Mouse (Mus musculus): ENCODE data around the gene Fam83g. TPM values are rescaled to one million over a fixed set of nuclear protein-coding genes. Genes with fewer than 3 reads are reported as not detected.

The Fam83g gene
- polyA plus RNA-seq, 1 experiment from 2014 or later, result 0.31 TPM

DNA sequence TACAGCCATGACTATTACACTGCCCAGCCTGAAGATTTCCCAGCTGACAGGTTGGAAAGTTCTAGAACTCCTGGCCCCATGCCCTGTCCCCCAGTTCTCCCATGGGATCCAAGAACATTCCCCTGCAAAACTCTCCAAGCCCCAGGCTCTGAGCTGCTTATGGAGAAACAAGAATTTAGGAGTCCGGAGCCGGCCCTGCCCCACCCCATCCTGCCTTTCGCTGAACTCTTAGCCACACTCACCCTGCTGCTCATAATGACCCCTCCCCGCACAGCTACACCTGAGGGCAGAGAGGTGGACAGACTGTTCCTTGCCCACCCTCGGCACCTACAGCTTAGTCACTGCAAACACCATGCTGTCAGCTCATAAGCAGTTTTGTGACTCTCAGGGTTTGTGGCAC is 16.1 kb upstream of the Fam83g start:
- ATAC-seq (ENCODE audit: low FRiP score, low read depth), result no peak
- WGBS, result 86% methylated on average over 5 of the region's 5 CpGs

DNA sequence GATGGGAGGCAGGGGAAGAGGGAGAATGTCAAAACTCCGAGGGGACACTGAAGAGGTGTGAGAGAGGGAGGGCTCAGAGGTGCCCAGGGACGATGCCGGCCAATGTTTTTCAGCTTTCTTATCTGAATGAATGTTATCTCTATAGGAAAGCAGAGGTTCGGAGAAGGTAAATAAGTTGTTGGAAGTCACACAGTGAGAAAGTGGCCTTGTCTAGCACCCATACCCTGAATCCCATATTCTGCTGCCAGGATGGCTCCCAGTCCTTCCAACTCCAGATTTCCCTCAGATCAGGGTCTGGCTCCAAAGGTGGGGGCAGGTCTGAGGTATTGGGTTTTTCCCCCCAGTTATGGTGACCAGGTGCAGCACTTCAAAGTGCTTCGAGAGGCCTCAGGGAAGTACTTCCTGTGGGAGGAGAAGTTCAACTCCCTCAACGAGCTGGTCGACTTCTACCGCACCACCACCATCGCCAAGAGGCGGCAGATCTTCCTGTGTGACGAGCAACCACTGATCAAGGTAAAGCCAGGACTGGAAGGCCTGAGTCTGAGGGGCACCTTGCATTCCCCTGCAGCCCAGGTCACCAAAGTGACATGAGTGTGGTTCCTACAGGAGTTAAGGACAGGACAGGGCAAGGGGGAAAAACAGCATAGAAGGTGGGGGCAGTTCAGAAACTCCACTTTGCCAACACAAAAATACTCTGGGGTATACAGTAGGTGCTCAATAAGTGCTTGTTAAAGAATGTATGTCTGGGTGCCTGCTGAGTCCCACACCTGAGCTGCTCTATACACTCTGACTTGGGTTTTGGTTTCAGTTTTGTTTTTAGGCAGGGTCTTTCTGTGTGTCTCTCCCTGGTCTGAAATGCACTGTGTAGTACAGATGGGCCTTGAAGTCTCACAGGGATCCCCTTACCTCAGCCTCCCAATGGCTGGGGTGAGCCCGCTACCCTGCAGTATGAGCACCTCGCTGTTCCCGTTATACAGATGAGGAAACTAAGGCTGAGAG is 14.1 kb upstream of the Fam83g start:
- peaks cover 8% of the 10 kb centered on the region for H3K4me1 ChIP-seq (replicated peaks)
- no peak for ATAC-seq (ENCODE audit: low FRiP score, low read depth)
- WGBS, result 88% methylated on average over 14 of the region's 14 CpGs
- H3K36me3 ChIP-seq, result no peaks in the 10 kb centered on the region
- no peak overlapping the region for H3K9ac ChIP-seq
- H3K4me3 ChIP-seq, result no peak overlapping the region
- H3K4me2 ChIP-seq, result no peak overlapping the region
- 0 out of 2 replicates have a peak, but pooled peaks cover 2% of the 10 kb centered on the region for H3K27me3 ChIP-seq
- H3K27ac ChIP-seq (replicated peaks), result no peak overlapping the region
- H3K9me3 ChIP-seq, result no peaks in the 10 kb centered on the region

More for the DNA sequence above, 16.1 kb upstream of the Fam83g start:
- Histone ChIP-seq H3K27ac (replicated peaks) (no peak overlapping the region), H3K27me3 (no peaks in the 10 kb centered on the region), H3K36me3 (no peaks in the 10 kb centered on the region), H3K4me3 (no peak overlapping the region), H3K4me2 (no peak overlapping the region), H3K4me1 (replicated peaks) (no peaks in the 10 kb centered on the region), H3K9me3 (no peaks in the 10 kb centered on the region), H3K9ac (no peak overlapping the region)

DNA sequence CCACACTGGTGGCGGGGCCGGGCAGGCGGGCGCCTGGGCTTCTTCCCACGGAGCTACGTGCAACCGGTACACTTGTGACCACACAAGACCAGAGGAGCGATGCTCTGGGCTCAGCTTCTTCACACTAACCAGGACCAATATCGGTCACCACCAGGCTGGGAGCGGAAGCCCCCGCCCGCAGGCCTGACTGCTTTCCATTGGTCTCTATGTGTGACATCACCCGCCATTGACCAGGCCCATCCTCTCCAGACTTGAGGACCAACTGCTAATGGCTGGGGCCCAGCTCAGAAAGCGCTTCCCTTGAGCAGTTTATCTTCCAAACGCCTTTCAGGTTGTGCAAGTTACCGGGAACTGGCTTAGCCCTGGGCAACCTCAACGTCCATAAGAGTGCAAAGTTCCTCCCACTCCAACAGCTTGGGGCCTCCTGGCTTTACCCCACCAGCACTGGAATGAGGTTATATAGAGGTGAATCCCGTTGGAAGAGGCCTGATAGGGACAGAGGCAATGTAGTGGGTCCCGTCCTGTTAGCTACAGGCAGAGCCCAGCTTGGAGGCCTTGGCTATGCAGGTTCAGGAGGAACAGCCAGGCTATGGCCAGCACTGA is 12.0 kb upstream of the Fam83g start:
- 0 out of 2 replicates have a peak, but pooled peaks cover 2% of the 10 kb centered on the region for H3K27me3 ChIP-seq
- no peak overlapping the region for H3K27ac ChIP-seq (replicated peaks)
- no peaks in the 10 kb centered on the region for H3K9me3 ChIP-seq
- no peaks in the 10 kb centered on the region for H3K36me3 ChIP-seq
- no peak overlapping the region for H3K4me2 ChIP-seq
- 68% methylated on average over 19 of the region's 19 CpGs for WGBS
- H3K4me1 ChIP-seq (replicated peaks), result peaks cover 15% of the 10 kb centered on the region
- no peak for ATAC-seq (ENCODE audit: low FRiP score, low read depth)
- H3K9ac ChIP-seq, result no peak overlapping the region
- H3K4me3 ChIP-seq, result no peak overlapping the region

- no peak for ATAC-seq (ENCODE audit: low FRiP score, low read depth)
- Histone ChIP-seq H3K36me3 (no peaks in the 10 kb centered on the region), H3K27ac (replicated peaks) (no peak overlapping the region), H3K27me3 (0 out of 2 replicates have a peak, but pooled peaks cover 2% of the 10 kb centered on the region), H3K4me3 (no peak overlapping the region), H3K4me1 (replicated peaks) (peaks cover 15% of the 10 kb centered on the region), H3K4me2 (no peak overlapping the region), H3K9ac (no peak overlapping the region), H3K9me3 (no peaks in the 10 kb centered on the region)
- 34% methylated on average over 8 of the region's 8 CpGs for WGBS
Measured at GRCm38 (mm10) chr11:61673686-61674085, 10.2 kb upstream of the Fam83g start.

- no peak overlapping the region for H3K4me3 ChIP-seq
- H3K36me3 ChIP-seq, result no peaks in the 10 kb centered on the region
- H3K9ac ChIP-seq, result no peak overlapping the region
- H3K4me1 ChIP-seq (replicated peaks), result peaks cover 15% of the 10 kb centered on the region
- WGBS, result 21% methylated on average over 19 of the region's 19 CpGs
- no peak overlapping the region for H3K27ac ChIP-seq (replicated peaks)
- peak; percentile 14; the same call in 1 of the 2 replicates for ATAC-seq (ENCODE audit: low FRiP score, low read depth)
- H3K27me3 ChIP-seq, result 0 out of 2 replicates have a peak, but pooled peaks cover 2% of the 10 kb centered on the region
- H3K9me3 ChIP-seq, result no peaks in the 10 kb centered on the region
- peak overlapping the region; percentile 25; the same call in 1 of the 2 replicates for H3K4me2 ChIP-seq
Measured at GRCm38 (mm10) chr11:61674151-61674838, 9.6 kb upstream of the Fam83g start.

- no peak overlapping the region for H3K9ac ChIP-seq
- H3K4me2 ChIP-seq, result peak overlapping the region; percentile 25; the same call in 1 of the 2 replicates
- H3K4me3 ChIP-seq, result no peak overlapping the region
- WGBS, result 6% methylated on average over 8 of the region's 8 CpGs
- no peak; the same call in 1 of the 2 replicates for ATAC-seq (ENCODE audit: low FRiP score, low read depth)
- no peaks in the 10 kb centered on the region for H3K9me3 ChIP-seq
- peaks cover 15% of the 10 kb centered on the region for H3K4me1 ChIP-seq (replicated peaks)
- H3K36me3 ChIP-seq, result no peaks in the 10 kb centered on the region
- 0 out of 2 replicates have a peak, but pooled peaks cover 2% of the 10 kb centered on the region for H3K27me3 ChIP-seq
- H3K27ac ChIP-seq (replicated peaks), result no peak overlapping the region
Measured at GRCm38 (mm10) chr11:61674839-61675159, 9.1 kb upstream of the Fam83g start.

- Histone ChIP-seq H3K27ac (replicated peaks) (no peak overlapping the region), H3K9me3 (no peaks in the 10 kb centered on the region), H3K4me1 (replicated peaks) (peaks cover 15% of the 10 kb centered on the region), H3K27me3 (0 out of 2 replicates have a peak, but pooled peaks cover 2% of the 10 kb centered on the region), H3K9ac (no peak overlapping the region), H3K4me2 (no peak overlapping the region), H3K36me3 (no peaks in the 10 kb centered on the region), H3K4me3 (no peak overlapping the region)
- ATAC-seq (ENCODE audit: low FRiP score, low read depth), result no peak
- WGBS, result 62% methylated on average over 2 of the region's 2 CpGs
Measured at GRCm38 (mm10) chr11:61675332-61675731, 8.6 kb upstream of the Fam83g start.

- Histone ChIP-seq H3K36me3 (no peaks in the 10 kb centered on the region), H3K9ac (no peak overlapping the region), H3K9me3 (no peaks in the 10 kb centered on the region), H3K4me3 (no peak overlapping the region), H3K4me1 (replicated peaks) (peaks cover 15% of the 10 kb centered on the region), H3K4me2 (no peak overlapping the region), H3K27me3 (0 out of 2 replicates have a peak, but pooled peaks cover 2% of the 10 kb centered on the region), H3K27ac (replicated peaks) (no peak overlapping the region)
- no peak for ATAC-seq (ENCODE audit: low FRiP score, low read depth)
- WGBS, result 78% methylated on average over 7 of the region's 7 CpGs
Measured at GRCm38 (mm10) chr11:61676216-61676854, 7.6 kb upstream of the Fam83g start.

DNA sequence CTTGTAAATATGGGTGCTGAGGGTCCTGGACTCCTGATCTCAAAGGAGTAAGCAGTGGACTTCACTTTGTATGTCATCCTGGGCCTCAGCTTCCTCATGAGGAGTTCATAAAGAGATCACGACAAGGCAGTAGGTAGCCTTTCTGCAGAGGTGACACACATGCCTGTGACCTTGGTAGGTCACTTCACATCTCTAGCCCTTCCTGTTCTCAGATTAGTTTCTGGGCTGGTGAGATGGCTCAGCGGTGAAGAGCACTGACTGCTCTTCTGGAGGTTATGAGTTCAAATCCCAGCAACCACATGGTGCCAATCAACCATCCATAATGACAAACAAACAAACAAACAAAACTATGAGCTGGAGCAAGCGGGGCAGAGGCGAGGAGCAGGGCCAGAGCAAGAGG is 6.2 kb upstream of the Fam83g start:
- Histone ChIP-seq H3K27ac (replicated peaks) (no peak overlapping the region), H3K27me3 (peaks cover 7% of the 10 kb centered on the region; the same call in 1 of the 2 replicates), H3K9ac (no peak overlapping the region), H3K4me1 (replicated peaks) (peaks cover 15% of the 10 kb centered on the region), H3K4me3 (no peak overlapping the region), H3K36me3 (no peaks in the 10 kb centered on the region), H3K9me3 (no peaks in the 10 kb centered on the region), H3K4me2 (no peak overlapping the region)
- 88% methylated on average over 4 of the region's 4 CpGs for WGBS
- ATAC-seq (ENCODE audit: low FRiP score, low read depth), result no peak

DNA sequence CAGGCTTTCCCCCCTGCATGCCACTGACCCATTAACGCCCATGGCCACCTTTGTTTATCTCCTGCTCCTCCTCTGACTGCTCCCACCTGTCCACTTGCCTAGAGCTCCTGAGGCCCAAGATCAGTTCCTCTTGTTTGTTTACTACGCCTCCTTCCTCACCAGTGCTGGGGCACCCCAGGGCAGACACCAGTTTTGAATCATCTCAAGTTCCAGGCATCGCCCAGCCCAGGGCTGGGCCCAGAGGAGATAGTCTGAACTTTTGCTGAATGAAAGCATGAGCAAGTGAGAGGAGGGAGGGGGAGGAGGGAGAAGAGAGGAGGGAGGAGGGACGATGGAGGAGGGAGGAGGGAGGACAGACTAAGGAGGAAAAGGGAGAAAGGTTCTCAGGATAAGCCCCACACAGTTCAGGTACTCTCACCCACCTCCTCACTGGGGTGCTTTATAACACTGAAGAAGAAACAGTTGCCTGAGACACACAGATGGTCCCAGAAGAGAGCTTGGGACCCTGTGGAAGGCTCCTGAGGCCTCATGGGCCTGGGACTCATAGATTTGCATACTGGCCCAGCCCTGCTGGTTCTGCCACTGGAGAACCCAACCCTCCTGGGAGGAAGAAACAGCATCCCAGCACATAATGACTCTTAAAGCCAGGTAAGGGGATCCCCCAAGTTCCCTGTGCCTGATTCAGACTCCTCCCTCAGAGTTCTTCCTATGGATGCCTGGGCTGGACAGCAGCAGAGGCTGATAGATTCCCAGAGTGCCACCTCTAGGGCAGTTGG is 4.6 kb upstream of the Fam83g start:
- H3K9me3 ChIP-seq, result no peaks in the 10 kb centered on the region
- H3K27me3 ChIP-seq, result peaks cover 21% of the 10 kb centered on the region
- no peak overlapping the region for H3K4me2 ChIP-seq
- no peaks in the 10 kb centered on the region for H3K36me3 ChIP-seq
- ATAC-seq (ENCODE audit: low FRiP score, low read depth), result no peak
- H3K4me3 ChIP-seq, result no peak overlapping the region
- H3K4me1 ChIP-seq (replicated peaks), result peaks cover 20% of the 10 kb centered on the region
- no peak overlapping the region for H3K27ac ChIP-seq (replicated peaks)
- WGBS, result 80% methylated on average over 4 of the region's 4 CpGs
- no peak overlapping the region for H3K9ac ChIP-seq

All from hindbrain, embryonic 15.5 days (tissue).